Mouse (Mus musculus): ENCODE data around the gene Serpinb3a. TPM values are rescaled to one million over a fixed set of nuclear protein-coding genes. Genes with fewer than 3 reads are reported as not detected.

Serpinb3a gene
- polyA plus RNA-seq, 2 experiments, result 2.3 to 8.0 TPM

DNA sequence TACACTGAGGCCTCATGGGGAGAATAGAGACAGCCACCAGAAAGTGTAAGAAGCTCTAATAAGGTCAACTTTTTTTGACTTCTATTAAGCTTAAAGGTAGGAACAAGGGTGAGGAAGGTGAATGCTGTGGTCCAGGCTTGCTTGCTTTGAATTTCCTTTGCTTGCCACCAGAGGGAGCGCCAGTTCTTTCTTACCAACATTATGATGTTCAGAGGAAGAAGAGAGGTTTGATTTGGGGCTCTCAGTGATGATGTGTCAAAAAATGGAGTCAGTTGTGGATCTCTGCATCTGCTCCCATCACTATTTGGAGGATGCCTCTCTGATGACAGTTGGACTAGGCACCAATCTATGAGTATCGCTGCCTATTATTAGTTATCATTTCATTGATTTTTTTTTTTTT, 37.6 kb downstream of the Serpinb3a start:
- ATAC-seq (ENCODE audit: low FRiP score, low read depth) (no peak), DNase-seq (ENCODE audit: low spot score) (no peak)
- TF ChIP-seq POLR2A (IDR thresholded peaks at IDR 0.05; ENCODE audit: borderline replicate concordance, extremely low read depth, insufficient read depth, insufficient read length), result no peak
- Histone ChIP-seq H3K4me3 (replicated peaks; ENCODE audit: low read length) (no peak overlapping the region), H3K9me3 (ENCODE audit: control insufficient read depth, low read length) (no peaks in the 10 kb centered on the region), H3K4me2 (replicated peaks; ENCODE audit: low read depth, low read length, severe bottlenecking) (no peak overlapping the region), H3K9ac (ENCODE audit: low read depth, low read length, severe bottlenecking) (no peak overlapping the region), H3K27me3 (ENCODE audit: control insufficient read depth, insufficient read depth, low read length) (no peaks in the 10 kb centered on the region), H3K27ac (replicated peaks; ENCODE audit: low read depth, low read length) (no peak overlapping the region), H3K4me1 (ENCODE audit: control insufficient read depth, insufficient read depth, low read length) (no peaks in the 10 kb centered on the region), H3K36me3 (ENCODE audit: control insufficient read depth, insufficient read depth, low read length) (no peaks in the 10 kb centered on the region)
- 38% methylated on average over 2 of the region's 2 CpGs for WGBS

DNA sequence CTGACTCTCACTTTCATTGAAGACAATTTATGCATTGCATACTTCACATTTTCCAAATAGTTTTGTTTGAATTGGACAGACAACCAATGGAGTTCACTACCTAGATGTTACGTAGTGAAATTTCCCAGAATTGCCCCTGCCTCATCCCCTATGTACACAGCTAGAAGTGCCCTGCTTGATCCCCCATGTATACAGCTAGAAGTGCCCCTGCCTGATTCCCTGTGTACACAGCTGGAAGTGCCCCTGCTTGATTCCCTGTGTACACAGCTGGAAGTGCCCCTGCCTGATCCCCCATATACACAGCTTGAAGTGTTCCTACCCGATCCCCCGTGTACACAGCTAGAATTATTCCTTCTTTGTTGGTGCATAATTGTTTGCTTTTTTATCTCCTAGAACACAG, 45.8 kb downstream of the Serpinb3a start:
- no peaks in the 10 kb centered on the region for H3K36me3 ChIP-seq (ENCODE audit: control insufficient read depth, insufficient read depth, low read length)
- H3K4me2 ChIP-seq (replicated peaks; ENCODE audit: low read depth, low read length, severe bottlenecking), result no peak overlapping the region
- no peak overlapping the region for H3K9ac ChIP-seq (ENCODE audit: low read depth, low read length, severe bottlenecking)
- no peak overlapping the region for H3K4me3 ChIP-seq (replicated peaks; ENCODE audit: low read length)
- no peaks in the 10 kb centered on the region for H3K4me1 ChIP-seq (ENCODE audit: control insufficient read depth, insufficient read depth, low read length)
- H3K27me3 ChIP-seq (ENCODE audit: control insufficient read depth, insufficient read depth, low read length), result no peaks in the 10 kb centered on the region
- no peak for ATAC-seq (ENCODE audit: low FRiP score, low read depth)
- H3K27ac ChIP-seq (replicated peaks; ENCODE audit: low read depth, low read length), result no peak overlapping the region
- WGBS, result 72% methylated on average over 3 of the region's 3 CpGs
- no peak for TF ChIP-seq POLR2A (IDR thresholded peaks at IDR 0.05; ENCODE audit: borderline replicate concordance, extremely low read depth, insufficient read depth, insufficient read length)
- no peaks in the 10 kb centered on the region for H3K9me3 ChIP-seq (ENCODE audit: control insufficient read depth, low read length)
- no peak for DNase-seq (ENCODE audit: low spot score)

GRCm38 (mm10) chr1:107001754-107002153, 50.3 kb downstream of the Serpinb3a start:
- H3K9me3 ChIP-seq (ENCODE audit: control insufficient read depth, low read length), result no peaks in the 10 kb centered on the region
- no peak for TF ChIP-seq POLR2A (IDR thresholded peaks at IDR 0.05; ENCODE audit: borderline replicate concordance, extremely low read depth, insufficient read depth, insufficient read length)
- ATAC-seq (ENCODE audit: low FRiP score, low read depth) (no peak), DNase-seq (ENCODE audit: low spot score) (no peak)
- no peaks in the 10 kb centered on the region for H3K36me3 ChIP-seq (ENCODE audit: control insufficient read depth, insufficient read depth, low read length)
- no peak overlapping the region for H3K4me2 ChIP-seq (replicated peaks; ENCODE audit: low read depth, low read length, severe bottlenecking)
- H3K4me1 ChIP-seq (ENCODE audit: control insufficient read depth, insufficient read depth, low read length), result no peaks in the 10 kb centered on the region
- H3K27ac ChIP-seq (replicated peaks; ENCODE audit: low read depth, low read length), result no peak overlapping the region
- no peak overlapping the region for H3K9ac ChIP-seq (ENCODE audit: low read depth, low read length, severe bottlenecking)
- H3K4me3 ChIP-seq (replicated peaks; ENCODE audit: low read length), result no peak overlapping the region
- H3K27me3 ChIP-seq (ENCODE audit: control insufficient read depth, insufficient read depth, low read length), result no peaks in the 10 kb centered on the region
- 78% methylated on average over 2 of the region's 2 CpGs for WGBS

DNA sequence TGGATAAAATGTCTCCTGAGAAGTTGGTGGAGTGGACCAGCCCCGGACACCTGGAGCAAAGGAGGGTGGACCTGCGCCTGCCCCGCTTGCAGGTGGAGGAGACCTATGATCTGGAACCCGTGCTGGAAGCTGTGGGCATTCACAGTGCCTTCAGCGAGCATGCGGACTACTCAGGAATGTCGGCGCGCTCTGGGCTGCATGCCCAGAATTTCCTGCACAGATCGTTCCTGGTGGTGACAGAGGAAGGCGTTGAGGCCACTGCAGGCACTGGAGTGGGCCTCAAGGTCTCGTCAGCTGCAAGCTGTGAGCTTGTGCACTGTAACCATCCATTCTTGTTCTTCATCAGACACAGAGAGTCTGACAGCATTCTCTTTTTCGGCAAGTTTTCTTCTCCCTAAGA, 51.7 kb downstream of the Serpinb3a start:
- Histone ChIP-seq H3K4me1 (ENCODE audit: control insufficient read depth, insufficient read depth, low read length) (no peaks in the 10 kb centered on the region), H3K4me2 (replicated peaks; ENCODE audit: low read depth, low read length, severe bottlenecking) (no peak overlapping the region), H3K27ac (replicated peaks; ENCODE audit: low read depth, low read length) (no peak overlapping the region), H3K4me3 (replicated peaks; ENCODE audit: low read length) (no peak overlapping the region), H3K9ac (ENCODE audit: low read depth, low read length, severe bottlenecking) (no peak overlapping the region), H3K9me3 (ENCODE audit: control insufficient read depth, low read length) (no peaks in the 10 kb centered on the region), H3K36me3 (ENCODE audit: control insufficient read depth, insufficient read depth, low read length) (no peaks in the 10 kb centered on the region), H3K27me3 (ENCODE audit: control insufficient read depth, insufficient read depth, low read length) (no peaks in the 10 kb centered on the region)
- 64% methylated on average over 13 of the region's 13 CpGs for WGBS
- no peak for TF ChIP-seq POLR2A (IDR thresholded peaks at IDR 0.05; ENCODE audit: borderline replicate concordance, extremely low read depth, insufficient read depth, insufficient read length)
- DNase-seq (ENCODE audit: low spot score) (peak; percentile 52), ATAC-seq (ENCODE audit: low FRiP score, low read depth) (peak; percentile 57; the same call in 1 of the 2 replicates)

Other genes starting within 250 kb of the Serpinb3a start
- gene Serpinb5, start 191.1 kb downstream of the Serpinb3a start, polyA plus RNA-seq (2012; rRNA removed), result 1.2 and 2.7 TPM in 2 replicates
- gene Serpinb5, start 191.1 kb downstream of the Serpinb3a start, polyA plus RNA-seq (2014; fragmentation: Nextera tagmentation; extraction: Ambion mirVana), result 8.9 and 16.1 TPM in 2 replicates
- 2.9 and 4.9 TPM in 2 replicates for gene Serpinb12, start 117.9 kb downstream of the Serpinb3a start, polyA plus RNA-seq (2012; rRNA removed)
- gene Serpinb12, start 117.9 kb downstream of the Serpinb3a start, polyA plus RNA-seq (2014; fragmentation: Nextera tagmentation; extraction: Ambion mirVana), result 8.1 and 17.9 TPM in 2 replicates
- not detected in 2 replicates for gene Serpinb13, start 71.3 kb downstream of the Serpinb3a start, polyA plus RNA-seq (2012; rRNA removed)
- not detected in 2 replicates for gene Serpinb13, start 71.3 kb downstream of the Serpinb3a start, polyA plus RNA-seq (2014; fragmentation: Nextera tagmentation; extraction: Ambion mirVana)
- 0.05 and 0.13 TPM in 2 replicates for gene Serpinb3d, start 31.2 kb upstream of the Serpinb3a start, polyA plus RNA-seq (2012; rRNA removed)
- 0.65 and 1.4 TPM in 2 replicates for gene Serpinb3d, start 31.2 kb upstream of the Serpinb3a start, polyA plus RNA-seq (2014; fragmentation: Nextera tagmentation; extraction: Ambion mirVana)
- gene Serpinb3b, start 226.1 kb upstream of the Serpinb3a start, polyA plus RNA-seq (2012; rRNA removed), result 0.72 and 0.87 TPM in 2 replicates
- gene Serpinb3b, start 226.1 kb upstream of the Serpinb3a start, polyA plus RNA-seq (2014; fragmentation: Nextera tagmentation; extraction: Ambion mirVana), result 0.28 and 1.7 TPM in 2 replicates
- 2.3 and 3.4 TPM in 2 replicates for gene Serpinb3c, start 226.1 kb upstream of the Serpinb3a start, polyA plus RNA-seq (2012; rRNA removed)
- gene Serpinb3c, start 226.1 kb upstream of the Serpinb3a start, polyA plus RNA-seq (2014; fragmentation: Nextera tagmentation; extraction: Ambion mirVana), result 6.6 and 7.4 TPM in 2 replicates